Mouse (Mus musculus) embryonic facial prominence, embryonic 10.5 days (tissue): ENCODE measurements around the gene Slc38a10. TPM values are rescaled to one million over a fixed set of nuclear protein-coding genes. Genes with fewer than 3 reads are reported as not detected.

Experiments used
- DNase-seq: peaks from one replicate; pipeline ENCODE4 v3.0.0-alpha.2; 2017; ENCODE audit warnings: low spot score
- H3K27ac ChIP-seq: fragments of 300-500 bp; sonication (generic); replicated peaks from 2 replicates; pipeline ENCODE4 v1.5.1; 2016; ENCODE audit warnings: mild to moderate bottlenecking
- H3K27me3 ChIP-seq: fragments of 300-500 bp; sonication (generic); replicated peaks from 2 replicates; pipeline ENCODE4 v1.6.1; 2016; ENCODE audit warnings: low read depth, mild to moderate bottlenecking; ENCODE audit not compliant: poor library complexity, severe bottlenecking
- H3K36me3 ChIP-seq: fragments of 300-500 bp; sonication (generic); replicated peaks from 2 replicates; pipeline ENCODE4 v1.6.1; 2016; ENCODE audit warnings: mild to moderate bottlenecking, moderate library complexity
- H3K4me1 ChIP-seq: fragments of 300-500 bp; sonication (generic); 2 replicates; pipeline ENCODE4 v1.6.1; 2016
- H3K4me3 ChIP-seq: fragments of 300-500 bp; sonication (generic); 2 replicates; pipeline ENCODE4 v1.5.1; 2016; ENCODE audit warnings: mild to moderate bottlenecking, moderate library complexity
- H3K9me3 ChIP-seq: fragments of 300-500 bp; sonication (generic); 2 replicates; pipeline ENCODE4 v1.6.1; 2016; ENCODE audit warnings: mild to moderate bottlenecking
- WGBS: fragments of 180-500 bp; shearing (Covaris S2); methylation state at CpG from one replicate; pipeline ENCODE4 v1.1.7; 2016; 5-methylcytosine and 5-hydroxymethylcytosine counted together
- microRNA-seq: library from miRNA; unstranded; fragments of <30 nt; microRNA quantifications from one replicate; pipeline ENCODE4, GENCODE M21; 2017
- polyA plus RNA-seq: library from polyadenylated mRNA; unstranded; fragments of >200 nt; fragmentation: Nextera tagmentation; extraction: Ambion mirVana; gene quantifications from 2 replicates; pipeline ENCODE4 v1.2.1, GENCODE M21; 2016

The Slc38a10 gene
- polyA plus RNA-seq, 1 experiment from 2014 or later: 99.0 TPM

- Histone ChIP-seq H3K4me1 (peaks cover 21% of the 10 kb centered on the region), H3K36me3 (no peaks in the 10 kb centered on the region), H3K27me3 (peaks cover 6% of the 10 kb centered on the region; the same call in 1 of the 2 replicates), H3K9me3 (no peaks in the 10 kb centered on the region), H3K4me3 (no peak overlapping the region), H3K27ac (no peak overlapping the region)
- DNase-seq: no peak
- 87% methylated on average over 12 of the region's 12 CpGs for WGBS
These were observed 95.0 kb downstream of the Slc38a10 start for GRCm38 (mm10) chr11:120055953-120056732.

Small RNA genes within 50 kb of the gene (microRNA-seq; reads per million reads assigned to microRNA genes)
- gene Gm25948: not detected

Other genes starting within 250 kb of the Slc38a10 start
- 117 and 120 TPM in 2 replicates for gene Chmp6, start 237.9 kb downstream of the Slc38a10 start, polyA plus RNA-seq
- 9.6 and 11.0 TPM in 2 replicates for gene Baiap2, start 208.6 kb downstream of the Slc38a10 start, polyA plus RNA-seq
- 0.84 and 1.6 TPM in 2 replicates for gene Aatk, start 104.2 kb downstream of the Slc38a10 start, polyA plus RNA-seq
- 43.0 and 46.9 TPM in 2 replicates for gene Cep131, start 64.5 kb downstream of the Slc38a10 start, polyA plus RNA-seq
- gene Tepsin, start 52.6 kb downstream of the Slc38a10 start, polyA plus RNA-seq: 20.2 and 21.4 TPM in 2 replicates
- 82.0 and 87.7 TPM in 2 replicates for gene Ndufaf8, start 52.4 kb downstream of the Slc38a10 start, polyA plus RNA-seq
- gene Bahcc1, start 81.6 kb upstream of the Slc38a10 start, polyA plus RNA-seq: 18.0 and 18.4 TPM in 2 replicates
- gene Actg1, start 197.2 kb upstream of the Slc38a10 start, polyA plus RNA-seq: 3,067 and 3,150 TPM in 2 replicates
- gene Fscn2, start 210.2 kb upstream of the Slc38a10 start, polyA plus RNA-seq: 0.10 and 0.19 TPM in 2 replicates
- gene Faap100, start 227.4 kb upstream of the Slc38a10 start, polyA plus RNA-seq: 38.3 and 39.0 TPM in 2 replicates